Mouse (Mus musculus) cerebellum, adult 2 months (tissue): Measurements from ENCODE around the gene Msh5.

Experiments
- CTCF ChIP-seq: fragments of 200-500 bp; IDR thresholded peaks from 2 replicates; pipeline ENCODE4 v1.5.1; 2011; ENCODE audit warnings: low read depth, mild to moderate bottlenecking, control low read depth, low read length, moderate library complexity, borderline replicate concordance; ENCODE audit not compliant: insufficient read depth
- POLR2A ChIP-seq: fragments of 200-500 bp; IDR thresholded peaks from 2 replicates; pipeline ENCODE4 v1.6.1; 2011; ENCODE audit warnings: low read length, control low read depth, borderline replicate concordance; ENCODE audit not compliant: insufficient read depth

DNA sequence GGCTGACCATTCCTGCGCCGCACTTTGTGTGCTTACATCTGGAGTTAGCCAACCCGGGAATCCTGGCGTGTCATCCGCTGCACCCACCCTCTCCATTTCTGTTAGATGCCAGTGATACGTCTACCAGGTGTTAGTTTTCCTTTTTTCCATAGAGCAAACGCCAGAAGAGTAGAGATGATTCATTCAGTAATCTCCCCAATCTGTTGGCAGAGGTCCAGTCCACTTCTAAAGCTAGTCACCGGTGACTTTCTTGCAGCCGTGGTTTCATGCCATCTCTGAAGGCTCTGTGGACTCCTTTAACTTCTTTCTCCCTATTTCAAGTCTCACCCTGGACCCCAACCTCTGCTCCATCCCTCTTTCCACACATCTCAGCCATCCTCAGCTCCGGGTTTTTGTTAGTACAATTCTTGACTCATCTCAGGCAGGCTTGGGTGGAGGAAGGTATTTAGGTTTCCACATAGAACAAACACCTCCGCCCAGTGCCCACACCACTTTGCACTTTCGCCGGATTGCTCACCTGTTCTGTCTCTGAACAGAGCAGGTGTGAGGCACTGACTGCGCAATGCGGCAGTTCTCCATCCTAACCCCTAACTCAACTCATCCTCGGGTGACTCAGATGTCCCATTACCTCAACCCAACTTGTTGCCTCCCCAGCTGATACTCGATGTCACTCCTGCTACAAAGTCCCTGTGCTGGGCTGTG, 21.8 kb upstream of the Msh5 start:
- TF ChIP-seq CTCF (no peak), POLR2A (no peak)
